35 mouse cellular contexts compared by ENCODE assay signal in the genomic region with DNA sequence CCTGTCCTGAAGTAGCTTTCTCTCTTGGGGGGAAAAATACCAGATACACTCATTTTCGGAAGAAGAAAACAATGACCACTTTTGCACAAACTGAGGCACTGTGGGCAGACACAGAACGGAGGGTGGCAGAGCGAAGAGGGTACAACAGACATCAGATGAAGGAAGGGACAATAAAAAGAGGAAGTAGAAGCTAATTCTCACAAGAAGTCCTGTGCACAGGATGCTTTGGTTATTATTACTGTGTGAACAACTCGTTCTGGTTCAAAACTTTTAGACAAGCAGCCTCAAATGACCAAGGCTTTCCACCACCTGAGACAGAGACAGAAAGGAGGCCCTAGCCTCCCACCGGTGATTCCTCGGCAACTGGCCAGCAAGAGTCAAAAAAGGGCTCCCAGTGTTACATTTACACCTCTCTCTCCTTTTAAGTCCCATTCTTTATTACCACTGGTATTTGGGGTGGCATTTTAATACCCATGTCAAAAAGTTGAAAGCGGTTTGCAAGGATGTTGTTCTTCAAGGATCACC. TPM values are rescaled to one million over a fixed set of nuclear protein-coding genes. Genes with fewer than 3 reads are reported as not detected.
A peak's percentile ranks its signal among the peaks of the same experiment; 100 is the strongest.
DNase-seq lines count a peak whose midpoint lies in the region; ATAC-seq lines count a peak whose summit lies in the region.
"Had no signal": no experiment of that assay in that cellular context is flagged by ENCODE, and none has a peak within 500 bp of the region (broad histone marks: within the 10 kb centered on the region; RNA-seq: fewer than 3 reads in every experiment).

No protein-coding gene starts in this region.

- peak; percentile 56; a peak in 1 of 4 replicates for ATAC-seq in hematopoietic stem cell, adult 5-6 weeks (replicated peaks in 1 of 2; ENCODE audit: insufficient read depth in 1 of 2, low FRiP score in 2 of 2, low TSS enrichment in 1 of 2, low read depth in 1 of 2, poor library complexity in 2 of 2, severe bottlenecking in 2 of 2)
- ATAC-seq: CD4-positive, CD25-positive, alpha-beta regulatory T cell, adult 4 months; forebrain, postnatal 0 days; intestine, embryonic 16.5 days had no signal

- no peaks in the 10 kb centered on the region for H3K36me3 ChIP-seq in splenic B cell, adult 2 months (ENCODE audit: control insufficient read depth, insufficient read depth, low read length, poor library complexity, severe bottlenecking)
- H3K36me3 ChIP-seq: forebrain, embryonic 12.5 days; heart, embryonic 10.5 days; hindbrain, embryonic 13.5 days; liver, embryonic 13.5 days; midbrain, embryonic 12.5 days; neural tube, embryonic 13.5 days had no signal

- DNase-seq in lung, postnatal 25 days (ENCODE audit: low spot score), result peak; percentile 29
- DNase-seq in lung, adult 18-20 months, result no peak
- DNase-seq in B cell, adult 2 months, result peak; percentile 70
- DNase-seq in splenic B cell, adult 2 months (ENCODE audit: low read depth, low spot score), result peak; percentile 76
- no peak for DNase-seq in ovary, adult 18-20 months (ENCODE audit: low spot score)
- no peak for DNase-seq in kidney, adult 8-10 months
- DNase-seq: adrenal gland, postnatal 25 days; cerebellum, adult 18-20 months; cerebellum, postnatal 10 days; forebrain, postnatal 0 days; gastrocnemius, postnatal 10 days; heart, postnatal 36 days; kidney, postnatal 25 days; left cerebral cortex, postnatal 4 days; liver, embryonic 13.5 days; lung, adult 2 months; lung, postnatal 10 days; retina, postnatal 1 day; right cerebral cortex, postnatal 25 days; thymus, adult 18-20 months; thymus, postnatal 25 days had no signal

- H3K27me3 ChIP-seq in splenic B cell, adult 2 months (ENCODE audit: control insufficient read depth, insufficient read depth, low read length, poor library complexity, severe bottlenecking), result no peaks in the 10 kb centered on the region
- H3K27me3 ChIP-seq: forebrain, embryonic 12.5 days; hindbrain, embryonic 13.5 days; liver, embryonic 13.5 days; megakaryocyte, embryonic 14.5 days; midbrain, embryonic 12.5 days; neural tube, embryonic 13.5 days had no signal

RNA-seq across cellular contexts. Expression of a gene that starts 9.0 kb away (rescaled TPM):
- total RNA-seq in hematopoietic stem cell, adult 5-6 weeks (2017), result not detected in 2 replicates
- total RNA-seq: adrenal gland, adult 18-20 months; adrenal gland, postnatal 25 days; forebrain, postnatal 0 days; gastrocnemius, postnatal 10 days; heart, postnatal 36 days; layer of hippocampus, adult 2 months; layer of hippocampus, postnatal 14 days; left cerebral cortex, adult 2 months; left cerebral cortex, postnatal 4 days; midbrain, postnatal 0 days had no signal

RNA-seq across cellular contexts. Expression of a gene that starts 47.8 kb away (rescaled TPM):
- total RNA-seq in hematopoietic stem cell, adult 5-6 weeks (2017), result 8.9 and 13.8 TPM in 2 replicates

RNA-seq across cellular contexts. Expression of a gene that starts 47.9 kb away (rescaled TPM):
- total RNA-seq in hematopoietic stem cell, adult 5-6 weeks (2017), result 93.0 and 93.7 TPM in 2 replicates

Comparison
In these comparisons a context has a peak if more than half of its experiments do, and no peak if none do; other contexts are left out.
1. DNase-seq: peak in lung, postnatal 25 days (single experiment), B cell, adult 2 months (2 of 2) and splenic B cell, adult 2 months (single experiment); none in lung, adult 18-20 months (0 of 2), ovary, adult 18-20 months (single experiment) and kidney, adult 8-10 months (0 of 2).